Mouse (Mus musculus) monocyte, adult 5-6 weeks (primary cell): ENCODE data around the gene Art4. TPM values are rescaled to one million over a fixed set of nuclear protein-coding genes. Genes with fewer than 3 reads are reported as not detected.

Experiments
- ATAC-seq: fragments of 153-309, 156-312 bp; replicated peaks from 2 replicates; pipeline ENCODE4 v1.8.0; 2017; ENCODE audit warnings: mild to moderate bottlenecking; ENCODE audit not compliant: low TSS enrichment, insufficient number of reproducible peaks, severe bottlenecking, poor library complexity, low FRiP score
- total RNA-seq: library from RNA; stranded (forward); fragments of 200-1000, 200-491, 200-594 nt; gene quantifications from 3 replicates; pipeline ENCODE4 v1.2.3, GENCODE M21; 2017

The Art4 gene
- total RNA-seq, 1 experiment from 2014 or later = not detected

DNA sequence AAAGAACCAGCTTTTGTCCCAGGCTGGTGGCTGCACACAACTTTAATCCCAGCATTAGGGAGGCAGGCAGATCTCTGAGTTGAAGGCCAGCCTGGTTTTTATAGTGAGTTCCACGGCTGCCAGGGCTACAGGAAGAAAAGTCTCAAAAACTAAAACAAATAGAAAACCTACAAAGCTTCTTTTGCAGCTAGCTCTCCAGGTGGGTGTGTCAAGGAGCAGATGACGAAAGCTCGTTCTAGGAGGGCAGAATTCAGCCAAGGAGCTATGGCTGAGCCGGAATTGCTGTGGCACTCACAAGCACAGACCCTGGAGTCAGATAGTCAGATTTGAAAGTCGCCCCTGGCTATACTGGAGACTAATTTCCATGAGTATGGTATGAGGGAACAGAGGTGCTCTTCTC lies 50.7 kb downstream of the Art4 start:
- ATAC-seq = no peak

- no peak for ATAC-seq
Measured at GRCm38 (mm10) chr6:136805409-136805775, 52.1 kb downstream of the Art4 start.

DNA sequence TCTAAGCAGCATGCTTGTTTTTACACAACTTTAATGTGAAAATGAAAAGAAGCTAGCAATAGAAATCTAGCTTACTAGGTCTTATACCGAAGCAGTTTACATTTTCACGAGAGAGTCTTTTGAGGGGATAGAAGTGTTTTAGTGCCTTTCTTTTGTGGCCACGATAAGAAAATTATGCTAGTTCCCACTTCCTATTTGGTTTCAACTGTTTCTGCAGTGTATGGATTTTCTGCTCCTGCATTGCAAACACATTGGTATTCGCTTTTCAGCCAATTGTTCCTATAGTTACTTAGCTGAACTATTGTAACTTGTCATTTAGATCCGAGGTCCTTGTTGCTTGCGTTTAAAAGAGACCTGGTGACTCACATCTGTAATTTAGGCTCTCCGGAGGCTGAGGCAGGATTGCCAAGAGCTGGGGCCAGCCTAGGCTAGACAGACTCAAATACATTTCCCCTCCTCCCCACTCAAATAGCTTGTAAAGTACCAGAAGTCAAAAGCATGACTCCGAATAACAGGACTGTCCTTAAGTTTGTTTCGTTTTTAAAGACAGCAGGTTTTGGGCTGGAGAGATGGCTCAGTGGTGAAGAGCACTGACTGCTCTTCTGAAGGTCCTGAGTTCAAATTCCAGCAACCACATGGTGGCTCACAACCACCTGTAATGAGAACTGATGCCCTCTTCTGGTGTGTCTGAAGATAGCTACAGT lies 52.7 kb downstream of the Art4 start:
- ATAC-seq = no peak

GRCm38 (mm10) chr6:136803739-136804633 lies 53.5 kb downstream of the Art4 start, which contains the start of gene Hist4h4:
Hist4h4 (minus strand) TSS chr6:136804415.
- peak; percentile 50 for ATAC-seq

GRCm38 (mm10) chr6:136803093-136803738 lies 54.3 kb downstream of the Art4 start:
- 0 out of 2 replicates have a peak, but pooled peaks have one; percentile 1 for ATAC-seq

DNA sequence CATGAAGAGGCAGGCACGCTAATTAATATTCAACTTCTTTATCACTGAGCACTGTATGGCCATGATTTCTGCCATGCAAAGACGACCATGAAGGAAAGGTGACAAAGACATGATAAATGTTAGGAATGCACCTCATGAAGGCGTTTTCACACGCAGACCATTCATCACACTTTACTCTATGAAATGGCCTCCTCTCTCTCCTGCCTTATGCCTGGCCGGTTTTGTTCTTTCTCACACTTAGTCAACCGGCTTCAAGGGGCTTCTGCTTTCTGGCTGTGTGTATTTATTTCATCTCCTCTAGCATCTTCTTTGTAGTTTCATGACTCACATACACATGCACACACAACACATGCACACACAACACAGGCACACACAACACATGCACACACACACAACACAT lies 56.3 kb downstream of the Art4 start:
- ATAC-seq = no peak

GRCm38 (mm10) chr6:136800710-136801109 lies 56.8 kb downstream of the Art4 start:
- no peak for ATAC-seq

Other genes with a start within 250 kb of the Art4 start
- 233 to 370 TPM (median 331 TPM) in 3 replicates for gene Plbd1, start 195.8 kb downstream of the Art4 start, total RNA-seq
- 0.10 to 1.1 TPM in 2 of 3 replicates, not detected in the other for gene Gucy2c, start 76.0 kb downstream of the Art4 start, total RNA-seq
- 2.3 to 11.2 TPM (median 4.9 TPM) in 3 replicates for gene Hist4h4, start 53.3 kb downstream of the Art4 start, total RNA-seq
- gene H2afj, start 49.5 kb downstream of the Art4 start, total RNA-seq = 54.2 to 78.4 TPM (median 59.5 TPM) in 3 replicates
- gene BC049715, start 30.1 kb downstream of the Art4 start, total RNA-seq = 0.96 to 3.7 TPM (median 2.5 TPM) in 3 replicates
- 46.3 to 120 TPM (median 81.0 TPM) in 3 replicates for gene Wbp11, start 29.5 kb downstream of the Art4 start, total RNA-seq
- gene Smco3, start 22.3 kb downstream of the Art4 start, total RNA-seq = 0.49 TPM in 1 of 3 replicates, not detected in the others
- not detected in 3 replicates for gene Mgp, start 18.1 kb upstream of the Art4 start, total RNA-seq
- 3.7 to 8.5 TPM (median 5.7 TPM) in 3 replicates for gene Erp27, start 64.4 kb upstream of the Art4 start, total RNA-seq
- gene Pde6h, start 66.1 kb upstream of the Art4 start, total RNA-seq = 0.10 TPM in 1 of 3 replicates, not detected in the others
- gene Arhgdib, start 84.2 kb upstream of the Art4 start, total RNA-seq = 977 to 1,211 TPM (median 1,012 TPM) in 3 replicates